Mouse (Mus musculus): ENCODE measurements around the gene Prl8a9. TPM values are rescaled to one million over a fixed set of nuclear protein-coding genes. Genes with fewer than 3 reads are reported as not detected.

The Prl8a9 gene
- not detected in 2 replicates for polyA plus RNA-seq (2016; fragmentation: Nextera tagmentation; extraction: Ambion mirVana)

DNA sequence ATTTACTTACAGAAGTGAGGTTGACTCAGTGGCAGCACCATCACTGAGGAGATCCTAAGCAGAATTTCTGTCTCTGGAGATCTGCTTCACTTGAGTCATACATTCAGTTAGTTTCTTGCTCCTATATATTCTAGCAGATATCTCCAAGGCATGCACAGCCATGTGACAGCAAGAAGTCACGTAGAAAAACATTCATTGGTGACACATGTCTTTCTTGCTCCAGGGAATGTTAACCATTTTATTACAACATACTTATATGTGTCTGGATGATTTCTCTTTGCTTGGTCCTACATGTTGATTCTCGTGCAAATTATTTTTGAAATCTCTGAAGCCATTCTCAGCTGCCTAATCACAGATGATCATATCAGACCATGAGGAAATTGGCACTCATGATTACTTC is at the start of gene Prl8a9:
TSS of gene Prl8a9 (minus strand) at position 101 of the 400 bp plus-strand sequence.
- Histone ChIP-seq H3K4me3 (no peak within 1 kb of the TSS), H3K4me1 (no peaks in the 10 kb centered on the region), H3K9me3 (replicated peaks) (no peaks in the 10 kb centered on the region), H3K27ac (replicated peaks) (no peak within 1 kb of the TSS), H3K27me3 (ENCODE audit: low read depth, poor library complexity, severe bottlenecking) (no peaks in the 10 kb centered on the region), H3K36me3 (no peaks in the 10 kb centered on the region)
- WGBS = 86% methylated on average over 2 of the region's 2 CpGs
- no peak for DNase-seq (ENCODE audit: low spot score)

DNA sequence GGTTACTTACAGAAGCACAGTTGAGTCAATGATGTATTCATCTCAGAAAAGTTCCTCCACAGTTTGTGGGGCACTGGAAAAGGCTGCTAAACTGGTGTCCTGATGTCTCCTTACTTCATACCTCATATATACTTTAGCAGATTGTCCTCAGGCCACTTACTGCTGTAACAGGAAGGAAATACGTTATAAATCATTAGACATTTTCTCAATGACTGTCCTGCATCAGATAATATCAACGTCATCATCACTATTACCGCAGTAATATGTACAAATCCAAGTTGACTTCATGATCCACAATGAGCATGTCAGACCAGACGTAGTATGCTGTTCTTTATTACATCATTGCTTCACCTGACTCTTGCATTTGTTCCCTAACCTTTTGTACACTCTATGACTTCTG is 46.1 kb upstream of the Prl8a9 start, which contains the start of gene Prl7b1:
TSS of gene Prl7b1 (minus strand) at position 101 of the 400 bp plus-strand sequence.
- no peak within 1 kb of the TSS for H3K27ac ChIP-seq (replicated peaks)
- H3K9me3 ChIP-seq (replicated peaks) = no peaks in the 10 kb centered on the region
- DNase-seq (ENCODE audit: low spot score) = no peak
- no peaks in the 10 kb centered on the region for H3K4me1 ChIP-seq
- no peak within 1 kb of the TSS for H3K4me3 ChIP-seq
- H3K27me3 ChIP-seq (ENCODE audit: low read depth, poor library complexity, severe bottlenecking) = no peaks in the 10 kb centered on the region
- WGBS = 83% methylated on average over 4 of the region's 4 CpGs
- no peaks in the 10 kb centered on the region for H3K36me3 ChIP-seq

DNA sequence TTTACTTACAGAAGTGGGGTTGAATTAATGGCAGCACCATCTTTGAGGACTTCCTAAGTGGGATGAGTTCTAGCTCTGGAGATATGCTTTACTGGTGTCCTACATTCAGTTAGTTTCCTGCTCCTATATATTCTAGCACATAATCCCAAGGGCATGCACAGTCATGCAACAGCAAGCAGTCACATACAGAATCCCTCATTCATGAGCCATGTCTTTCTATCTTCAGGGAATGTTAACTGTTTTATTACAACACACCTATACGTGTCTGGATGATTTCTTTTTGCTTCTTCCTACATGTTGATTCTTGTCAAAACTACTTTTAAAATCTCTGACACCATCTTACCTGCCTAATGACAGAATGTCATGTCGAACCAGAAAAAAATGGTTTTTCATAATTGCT is 17.7 kb upstream of the Prl8a9 start, which contains the start of gene Prl8a1:
TSS of gene Prl8a1 (minus strand) at position 101 of the 400 bp plus-strand sequence.
- no peak for DNase-seq (ENCODE audit: low spot score)
- no peaks in the 10 kb centered on the region for H3K9me3 ChIP-seq (replicated peaks)
- no peak within 1 kb of the TSS for H3K4me3 ChIP-seq
- H3K27me3 ChIP-seq (ENCODE audit: low read depth, poor library complexity, severe bottlenecking) = no peaks in the 10 kb centered on the region
- H3K36me3 ChIP-seq = no peaks in the 10 kb centered on the region
- no peak within 1 kb of the TSS for H3K27ac ChIP-seq (replicated peaks)
- WGBS = 86% methylated on average over 2 of the region's 2 CpGs
- no peaks in the 10 kb centered on the region for H3K4me1 ChIP-seq

DNA sequence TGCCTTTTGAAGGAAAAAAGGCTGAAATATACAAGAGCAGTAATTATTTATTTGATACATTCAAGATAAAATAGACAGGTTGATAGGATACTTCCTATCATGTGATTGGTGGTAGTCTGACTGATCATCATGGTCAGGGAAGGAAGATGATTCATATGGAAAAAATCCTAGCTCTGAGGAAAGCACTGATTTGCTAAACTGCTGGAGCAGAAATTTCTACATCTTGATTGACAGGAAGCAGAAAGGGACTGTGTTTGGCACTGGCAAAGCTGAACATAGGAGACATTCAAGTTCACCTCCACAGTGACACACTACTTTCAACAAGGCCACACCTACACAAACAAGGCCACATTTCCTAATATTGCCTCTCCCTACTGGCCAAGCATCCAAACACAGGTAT is 11.1 kb downstream of the Prl8a9 start:
- Histone ChIP-seq H3K27me3 (ENCODE audit: low read depth, poor library complexity, severe bottlenecking) (no peaks in the 10 kb centered on the region), H3K9me3 (replicated peaks) (no peaks in the 10 kb centered on the region), H3K4me3 (no peak overlapping the region), H3K36me3 (no peaks in the 10 kb centered on the region), H3K4me1 (no peaks in the 10 kb centered on the region), H3K27ac (replicated peaks) (no peak overlapping the region)
- no peak for DNase-seq (ENCODE audit: low spot score)

DNA sequence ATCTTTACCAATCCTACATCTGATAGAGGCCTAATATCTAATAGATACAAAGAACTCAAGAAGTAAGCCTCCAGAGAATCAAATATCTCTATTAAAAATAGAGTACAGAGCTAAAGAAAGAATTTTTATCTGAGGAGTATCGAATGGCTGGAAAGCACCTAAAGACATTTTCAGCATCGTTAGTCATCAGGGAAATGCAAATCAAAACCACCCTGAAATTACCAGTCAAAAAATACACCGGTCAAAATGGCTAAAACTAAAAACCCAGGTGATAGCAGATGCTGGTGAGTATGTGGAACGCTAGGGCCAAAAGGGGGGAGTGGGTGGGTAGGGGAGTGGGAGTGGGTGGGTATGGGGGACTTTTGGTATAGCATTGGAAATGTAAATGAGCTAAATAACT is 41.2 kb downstream of the Prl8a9 start:
- H3K9me3 ChIP-seq (replicated peaks) = no peaks in the 10 kb centered on the region
- no peaks in the 10 kb centered on the region for H3K36me3 ChIP-seq
- H3K4me3 ChIP-seq = no peak overlapping the region
- WGBS = 90% methylated on average over 4 of the region's 4 CpGs
- DNase-seq (ENCODE audit: low spot score) = no peak
- H3K4me1 ChIP-seq = no peaks in the 10 kb centered on the region
- H3K27me3 ChIP-seq (ENCODE audit: low read depth, poor library complexity, severe bottlenecking) = no peaks in the 10 kb centered on the region
- no peak overlapping the region for H3K27ac ChIP-seq (replicated peaks)

DNA sequence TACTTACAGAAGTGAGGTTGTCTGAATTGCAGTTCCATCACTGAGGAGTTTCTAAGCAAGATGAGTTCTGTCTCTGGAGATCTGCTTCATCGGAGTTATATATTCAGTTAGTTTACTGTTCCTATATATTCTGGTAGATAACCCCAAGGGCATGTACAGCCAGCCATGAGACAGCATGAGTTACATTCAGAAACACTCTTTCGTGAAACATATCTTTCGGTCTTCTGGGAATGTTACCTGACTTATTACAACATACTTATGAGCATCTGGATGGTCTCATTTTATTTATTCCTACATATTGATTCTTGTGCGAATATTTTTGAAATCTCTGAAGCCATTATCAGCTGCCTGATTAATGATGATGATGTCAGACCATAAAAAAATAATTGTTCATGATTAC is 51.3 kb downstream of the Prl8a9 start, which contains the start of gene Prl8a8:
TSS of gene Prl8a8 (minus strand) at position 101 of the 400 bp plus-strand sequence.
- Histone ChIP-seq H3K27me3 (ENCODE audit: low read depth, poor library complexity, severe bottlenecking) (no peaks in the 10 kb centered on the region), H3K4me3 (no peak within 1 kb of the TSS), H3K9me3 (replicated peaks) (no peaks in the 10 kb centered on the region), H3K4me1 (no peaks in the 10 kb centered on the region), H3K27ac (replicated peaks) (no peak within 1 kb of the TSS), H3K36me3 (no peaks in the 10 kb centered on the region)
- 92% methylated on average over 4 of the region's 4 CpGs for WGBS
- no peak for DNase-seq (ENCODE audit: low spot score)

Other genes with a start within 250 kb of the Prl8a9 start
- not detected in 2 replicates for gene Prl8a2, start 218.9 kb downstream of the Prl8a9 start, polyA plus RNA-seq (2016; fragmentation: Nextera tagmentation; extraction: Ambion mirVana)
- gene Prl2b1, start 173.8 kb downstream of the Prl8a9 start, polyA plus RNA-seq (2016; fragmentation: Nextera tagmentation; extraction: Ambion mirVana) = not detected in 2 replicates
- not detected in 2 replicates for gene Prl8a6, start 125.9 kb downstream of the Prl8a9 start, polyA plus RNA-seq (2016; fragmentation: Nextera tagmentation; extraction: Ambion mirVana)
- not detected in 2 replicates for gene Prl8a8, start 51.4 kb downstream of the Prl8a9 start, polyA plus RNA-seq (2016; fragmentation: Nextera tagmentation; extraction: Ambion mirVana)
- not detected in 2 replicates for gene Prl8a1, start 17.6 kb upstream of the Prl8a9 start, polyA plus RNA-seq (2016; fragmentation: Nextera tagmentation; extraction: Ambion mirVana)
- gene Prl7b1, start 46.0 kb upstream of the Prl8a9 start, polyA plus RNA-seq (2016; fragmentation: Nextera tagmentation; extraction: Ambion mirVana) = not detected in 2 replicates
- not detected in 2 replicates for gene Prl7a1, start 77.9 kb upstream of the Prl8a9 start, polyA plus RNA-seq (2016; fragmentation: Nextera tagmentation; extraction: Ambion mirVana)
- gene Prl7a2, start 103.4 kb upstream of the Prl8a9 start, polyA plus RNA-seq (2016; fragmentation: Nextera tagmentation; extraction: Ambion mirVana) = not detected in 2 replicates
- gene Prl7d1, start 152.1 kb upstream of the Prl8a9 start, polyA plus RNA-seq (2016; fragmentation: Nextera tagmentation; extraction: Ambion mirVana) = not detected in 2 replicates
- not detected in 2 replicates for gene Prl7c1, start 216.2 kb upstream of the Prl8a9 start, polyA plus RNA-seq (2016; fragmentation: Nextera tagmentation; extraction: Ambion mirVana)
- not detected in 2 replicates for gene Prl2a1, start 237.0 kb upstream of the Prl8a9 start, polyA plus RNA-seq (2016; fragmentation: Nextera tagmentation; extraction: Ambion mirVana)

Data from midbrain, embryonic 10.5 days (tissue).